Mouse (Mus musculus) myocyte (in vitro differentiated cells): ENCODE measurements at regions not wholly inside any gene's neighbourhood (a gene's known extent, or its start where the extent isn't known, plus 50 kb on each side); places are given as distances from the start of the nearest gene placed in this dataset.

ENCODE experiments used
- E2F4 ChIP-seq: IDR thresholded peaks from one replicate; pipeline ENCODE4 v1.6.1; 2011; ENCODE audit warnings: mild to moderate bottlenecking, control low read depth, moderate library complexity; ENCODE audit not compliant: insufficient read depth
- MAX ChIP-seq: IDR thresholded peaks from one replicate; pipeline ENCODE4 v1.6.1; 2011; ENCODE audit warnings: low read depth, mild to moderate bottlenecking, control low read depth
- POLR2A ChIP-seq: IDR thresholded peaks from one replicate; pipeline ENCODE4 v1.6.1; 2011; ENCODE audit warnings: low read depth, mild to moderate bottlenecking, control low read depth, moderate library complexity; ENCODE audit not compliant: insufficient read length

GRCm38 (mm10) chr15:57033012-57033411 lies 444.4 kb downstream of the Slc22a22 start:
- TF ChIP-seq POLR2A (no peak), MAX (no peak), E2F4 (no peak)
